Mouse (Mus musculus) testis, adult 2 months (tissue): ENCODE data around the gene Igfbp2.

Experiments
- CTCF ChIP-seq: fragments of 200-500 bp; IDR thresholded peaks from 2 replicates; pipeline ENCODE4 v1.5.1; 2012; ENCODE audit warnings: low read depth, mild to moderate bottlenecking, inconsistent platforms, low read length, moderate library complexity; ENCODE audit not compliant: control insufficient read depth, insufficient read depth, insufficient replicate concordance
- POLR2A ChIP-seq: fragments of 200-500 bp; IDR thresholded peaks from 2 replicates; pipeline ENCODE4 v1.6.1; 2012; ENCODE audit warnings: low read depth, mild to moderate bottlenecking, inconsistent platforms, low read length, moderate library complexity; ENCODE audit not compliant: control insufficient read depth

DNA sequence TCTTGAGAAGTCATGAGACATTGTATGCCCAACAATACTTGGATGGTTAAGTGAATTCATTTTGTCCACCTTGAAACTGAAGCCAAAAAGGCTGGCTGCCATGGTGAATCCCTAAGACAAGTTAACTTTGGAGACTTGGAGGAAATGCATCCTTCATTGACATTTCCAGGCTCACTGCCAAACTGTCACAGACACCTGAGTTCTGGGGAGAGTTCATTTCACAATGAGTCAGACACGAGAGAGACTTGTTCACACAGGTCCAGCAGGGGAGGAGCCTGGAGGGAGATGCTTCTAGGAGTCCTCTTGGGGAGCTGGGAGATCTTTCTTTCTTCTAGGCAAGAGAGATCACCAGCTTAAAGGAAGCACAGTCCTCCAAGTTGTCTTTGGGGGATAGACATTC is 63.6 kb downstream of the Igfbp2 start:
- no peak for TF ChIP-seq POLR2A
- TF ChIP-seq CTCF: no peak
